Mouse (Mus musculus) hindlimb bud, embryonic 11.5 days (tissue): ENCODE data around the gene Pip4k2a.

Experiments
- DNase-seq: peaks from one replicate; pipeline ENCODE4 v3.0.0-alpha.2; 2012; ENCODE audit warnings: low read depth, low spot score; ENCODE audit errors: extremely low spot score

Gene Pip4k2a

DNA sequence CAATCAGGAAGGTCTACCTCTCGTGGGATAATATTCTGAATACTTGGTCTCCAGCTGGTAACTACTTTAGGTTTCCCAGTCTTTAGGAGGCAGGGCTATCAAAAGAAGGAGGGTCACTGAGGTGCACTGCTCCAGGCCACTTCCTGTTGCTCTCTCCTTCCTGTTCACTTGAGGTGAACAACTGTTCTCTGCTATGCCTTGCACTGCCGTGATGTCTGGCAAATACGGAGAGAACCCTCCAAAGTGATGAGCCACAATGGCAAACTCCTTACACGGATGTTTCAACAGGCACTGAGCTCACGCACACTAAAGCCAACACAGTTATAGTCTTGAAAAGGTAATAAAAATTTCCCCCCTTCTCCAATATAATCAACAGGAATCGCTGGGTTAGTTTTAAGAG is 15.3 kb downstream of the Pip4k2a start:
- no peak for DNase-seq

DNA sequence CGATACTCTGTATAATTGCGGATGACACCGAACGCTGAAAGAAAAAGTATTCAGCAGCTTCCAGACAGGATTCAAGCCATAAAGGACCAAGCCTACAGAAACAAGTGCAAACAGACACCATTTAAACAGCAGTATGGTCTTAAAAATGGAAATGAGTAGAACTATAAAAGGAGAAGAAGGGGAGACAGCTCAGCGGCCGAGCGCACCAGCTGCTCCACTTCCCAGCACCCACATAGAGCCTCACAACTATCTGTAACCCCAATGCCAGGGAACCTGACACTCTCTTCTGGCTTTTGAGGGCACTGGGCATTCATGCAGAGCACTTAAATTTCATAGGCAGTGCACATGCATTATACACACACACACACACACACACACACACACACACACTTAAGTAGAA is 18.3 kb downstream of the Pip4k2a start:
- DNase-seq, result no peak

DNA sequence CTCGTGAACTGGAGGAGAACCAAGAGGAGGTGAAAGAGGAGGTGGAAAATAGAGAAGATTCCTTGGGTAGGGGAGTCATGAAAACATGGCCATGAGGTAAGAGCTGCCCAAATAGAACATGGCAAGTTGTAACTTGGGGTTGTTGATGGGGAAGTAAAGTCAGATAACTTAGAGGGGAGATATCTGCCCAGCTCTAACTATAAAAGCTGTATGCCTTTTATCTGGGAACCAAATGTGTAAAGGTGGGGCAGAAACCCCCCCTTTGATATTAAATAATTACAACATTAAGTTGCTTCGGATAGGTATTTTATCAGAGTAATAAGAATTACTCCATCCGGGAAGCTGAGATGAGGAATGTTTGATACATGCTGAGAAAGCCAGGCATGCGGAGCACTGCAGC is 18.9 kb downstream of the Pip4k2a start:
- DNase-seq, result no peak

DNA sequence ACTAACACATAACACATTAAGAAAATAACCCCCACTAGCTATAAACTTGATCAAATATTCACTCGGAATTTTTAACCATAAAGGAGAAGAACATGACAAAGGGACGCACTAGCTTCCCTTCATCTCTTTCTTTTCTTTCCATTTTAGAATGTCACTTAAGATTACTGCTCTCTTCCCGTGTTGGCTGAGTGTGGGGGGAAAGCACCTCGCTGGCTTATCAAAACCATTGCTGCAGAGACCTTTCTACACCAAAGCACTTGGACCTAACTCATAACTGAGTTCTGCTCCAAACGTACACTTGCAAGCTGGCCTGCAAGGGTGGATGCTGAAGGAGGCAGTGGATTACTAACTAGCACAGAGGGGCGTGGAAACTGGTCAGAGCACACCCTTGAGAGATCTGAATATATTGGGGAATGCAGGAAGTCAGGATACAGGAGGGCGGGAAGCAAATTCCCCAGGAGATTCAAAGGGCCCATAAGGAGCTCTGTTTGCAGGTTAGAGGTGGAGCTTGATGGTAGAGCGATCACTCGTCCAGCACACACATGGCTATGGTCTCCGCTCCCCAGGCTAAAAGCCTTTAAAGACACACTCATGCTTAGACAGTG is 20.6 kb downstream of the Pip4k2a start:
- no peak for DNase-seq

DNA sequence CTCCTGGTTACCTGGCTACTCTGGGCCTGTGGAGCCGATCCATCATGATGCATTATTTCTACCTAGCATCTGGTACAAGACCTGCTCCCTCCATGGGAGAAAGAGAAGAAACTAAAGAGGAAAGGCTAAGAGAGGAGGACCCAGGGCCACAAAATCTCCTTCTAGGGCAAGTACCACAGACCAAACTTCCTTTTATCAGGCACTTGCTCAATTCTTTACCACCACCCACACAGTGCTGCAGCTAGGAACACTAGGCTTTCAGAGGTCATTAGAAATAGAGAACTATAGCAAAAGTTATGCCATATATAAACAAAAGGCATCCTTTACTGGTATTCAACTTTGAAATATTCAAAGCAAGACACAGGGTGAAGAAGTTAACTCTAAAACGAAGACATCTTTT is 21.8 kb downstream of the Pip4k2a start:
- DNase-seq, result no peak

DNA sequence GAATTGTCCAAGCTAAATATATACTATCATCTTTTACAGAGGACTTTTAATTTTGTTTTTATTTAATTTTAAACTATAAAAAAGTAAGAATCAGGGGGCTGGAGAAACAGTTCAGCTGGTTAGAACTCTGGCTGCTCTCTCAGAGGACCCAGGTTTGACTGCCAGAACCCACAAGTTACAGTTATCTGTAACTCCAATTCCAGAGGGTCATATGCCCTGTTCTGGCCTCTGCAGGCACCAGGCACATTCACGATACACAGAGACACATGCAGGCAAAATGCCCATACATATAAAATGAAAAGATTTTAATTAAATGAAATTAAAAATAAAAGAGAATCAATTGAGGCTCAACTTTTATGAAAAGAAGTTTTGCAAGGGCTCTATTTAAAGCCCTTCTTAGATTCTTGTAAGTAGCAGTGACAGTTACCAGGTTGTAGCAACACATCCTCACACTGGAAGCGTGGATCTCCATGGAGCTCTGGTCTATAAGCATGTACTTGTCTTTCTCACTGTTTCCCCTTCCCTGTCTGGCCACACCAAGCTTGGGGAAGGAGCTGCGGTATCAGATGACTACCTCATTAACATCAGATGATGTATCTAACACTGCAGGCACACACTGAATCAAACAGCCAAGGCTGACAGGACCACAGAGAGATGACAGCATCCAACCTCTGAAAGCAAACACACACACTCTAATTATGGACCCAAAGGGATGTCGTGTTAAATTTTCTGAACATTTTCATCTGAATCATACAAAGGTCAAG is 22.9 kb downstream of the Pip4k2a start:
- no peak for DNase-seq

DNA sequence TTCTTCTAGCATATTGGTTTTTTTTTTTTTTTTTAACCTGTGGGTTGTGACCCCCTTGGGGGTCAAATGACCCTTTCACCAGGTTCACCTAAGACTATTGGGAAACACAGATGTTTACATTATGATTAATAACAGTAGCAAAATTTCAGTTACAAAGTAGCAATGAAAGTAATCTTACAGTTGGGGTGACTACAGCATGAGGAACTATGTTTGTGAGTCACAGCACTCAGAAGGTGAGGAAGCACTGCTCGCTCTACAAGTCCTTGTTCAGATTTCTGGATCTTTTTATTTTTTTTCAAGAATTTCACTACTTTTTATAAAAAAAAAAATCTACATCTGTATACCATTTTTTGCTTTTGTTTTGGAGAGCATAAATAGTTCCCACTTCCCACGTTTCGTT is 26.4 kb downstream of the Pip4k2a start:
- DNase-seq, result no peak

DNA sequence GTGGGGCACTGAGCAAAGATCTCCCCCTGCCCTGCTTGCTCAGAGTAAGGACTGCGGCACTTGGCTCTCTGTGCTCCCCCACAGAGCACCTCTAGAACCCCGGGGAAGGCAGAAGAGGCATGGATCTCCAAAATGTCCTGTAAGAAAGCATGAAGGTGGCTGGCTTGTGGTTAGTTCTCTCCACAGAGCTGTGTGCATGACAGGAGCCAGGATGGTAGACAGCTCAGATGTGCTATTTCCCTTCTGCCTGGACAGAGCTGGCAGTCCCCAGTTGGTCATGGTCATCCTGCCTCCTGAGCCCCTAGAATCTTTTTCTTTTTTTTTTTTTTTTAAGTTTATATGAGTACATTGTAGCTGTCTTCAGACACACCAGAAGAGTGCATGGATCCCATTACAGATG is 27.5 kb downstream of the Pip4k2a start:
- no peak for DNase-seq

DNA sequence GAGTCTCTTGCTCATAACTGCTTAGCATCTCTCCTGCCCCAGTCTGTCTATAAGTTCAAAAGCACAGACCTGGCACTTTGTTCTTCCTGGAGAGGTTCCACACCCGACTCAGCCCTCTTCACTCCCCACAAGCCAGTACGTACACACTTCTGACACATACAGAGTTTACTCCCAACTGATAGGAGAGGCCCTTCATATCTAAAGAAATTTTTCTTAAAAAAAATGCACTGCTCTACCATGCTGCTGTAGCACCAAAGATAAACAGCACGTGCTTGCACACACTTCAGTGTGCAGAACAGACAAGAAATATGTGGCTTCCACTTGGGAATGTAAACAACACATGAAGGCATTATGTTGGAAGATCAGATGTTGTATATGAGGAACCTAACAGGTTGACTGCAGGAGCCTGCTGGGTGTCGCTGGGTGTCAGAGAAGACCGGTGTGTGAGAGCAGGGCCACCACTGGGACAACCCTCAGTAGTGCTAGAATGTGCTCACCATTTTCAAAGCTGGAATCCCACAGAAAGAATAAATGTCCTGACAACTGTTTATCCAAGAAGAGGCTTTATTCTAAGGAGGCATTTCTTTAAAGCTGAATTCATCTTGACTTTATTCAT is 28.8 kb downstream of the Pip4k2a start:
- no peak for DNase-seq

DNA sequence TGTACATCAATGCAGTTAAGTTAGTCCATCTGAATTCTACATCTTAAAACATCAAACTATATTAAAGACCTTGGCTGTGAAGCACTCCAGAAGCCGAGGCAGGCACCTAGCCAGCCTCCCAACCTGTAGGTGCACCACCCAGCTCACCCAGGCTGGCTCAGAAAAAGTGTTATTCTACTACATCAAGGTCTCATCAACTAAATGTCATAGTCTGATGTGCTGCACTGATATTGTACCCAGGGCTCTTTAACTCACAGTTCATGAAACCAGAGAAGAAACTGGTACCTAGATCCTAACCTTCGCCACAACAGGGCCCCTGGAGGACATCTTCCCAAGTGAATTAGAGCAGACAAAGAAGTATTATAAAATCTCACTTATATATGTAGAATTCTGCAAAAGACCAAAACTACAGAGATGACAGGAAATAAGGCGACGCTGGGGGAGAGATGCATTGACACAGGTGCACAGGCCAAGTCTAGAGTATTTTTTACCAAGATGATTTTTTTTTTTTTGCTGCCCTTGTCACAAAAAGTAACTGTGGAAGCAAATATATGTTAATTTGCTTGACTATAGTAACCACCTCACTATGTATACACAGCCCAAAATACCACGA is 30.4 kb downstream of the Pip4k2a start:
- DNase-seq, result no peak

DNA sequence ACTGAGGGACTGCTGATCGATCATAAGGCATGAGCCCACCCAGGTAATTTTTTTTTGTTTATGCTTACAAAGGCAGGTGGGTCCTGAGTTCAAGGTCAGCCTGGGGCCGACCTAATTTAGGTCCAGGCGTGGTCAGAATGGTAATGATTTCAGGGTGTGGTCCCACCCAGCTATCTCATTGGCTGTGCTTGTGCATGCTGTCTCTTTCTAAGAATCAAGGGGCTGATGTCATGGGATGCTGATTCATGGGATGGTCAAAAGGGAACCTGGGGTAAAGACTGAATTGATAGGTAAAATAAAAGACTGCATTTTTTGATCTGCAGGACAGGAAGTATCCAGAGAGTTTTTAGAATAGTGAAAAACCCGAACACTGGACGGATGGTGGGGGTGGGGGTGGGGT is 31.4 kb downstream of the Pip4k2a start:
- DNase-seq, result no peak

DNA sequence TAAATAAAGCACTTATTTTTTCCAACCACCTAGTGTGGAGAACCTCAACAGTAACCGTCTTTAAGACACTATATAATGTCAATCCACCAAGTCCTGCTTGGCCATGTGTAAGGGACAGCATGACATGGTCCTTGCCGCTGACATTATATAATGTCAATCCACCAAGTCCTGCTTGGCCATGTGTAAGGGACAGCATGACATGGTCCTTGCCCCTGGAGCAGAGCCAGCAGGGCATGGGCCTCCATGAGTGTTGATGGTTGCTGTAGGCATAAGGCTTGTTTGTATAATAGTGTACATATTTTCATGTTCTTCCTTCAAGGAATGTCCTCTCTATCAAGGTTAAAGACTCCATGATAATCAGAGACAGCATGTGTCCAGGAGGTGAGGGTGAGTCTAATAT is 32.0 kb downstream of the Pip4k2a start:
- no peak for DNase-seq

DNA sequence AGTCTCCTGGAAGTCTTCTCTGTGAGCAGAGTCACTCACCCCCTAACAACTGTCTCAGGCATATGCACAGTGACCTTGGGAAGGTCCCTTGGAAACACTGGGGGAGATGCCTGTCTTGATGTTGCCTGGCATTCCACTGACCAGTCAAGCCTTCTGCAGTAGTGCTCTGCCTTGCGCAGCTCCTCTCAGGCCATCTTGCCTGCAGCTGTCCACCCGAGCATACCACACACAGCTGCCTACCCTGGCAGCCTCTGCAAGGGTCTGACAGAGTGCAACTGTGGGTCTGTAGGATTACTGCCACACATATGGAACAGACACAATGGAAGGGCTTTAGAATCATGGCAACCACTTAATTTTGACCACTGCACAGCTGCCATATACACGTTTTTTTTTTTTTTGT is 32.8 kb downstream of the Pip4k2a start:
- no peak for DNase-seq

DNA sequence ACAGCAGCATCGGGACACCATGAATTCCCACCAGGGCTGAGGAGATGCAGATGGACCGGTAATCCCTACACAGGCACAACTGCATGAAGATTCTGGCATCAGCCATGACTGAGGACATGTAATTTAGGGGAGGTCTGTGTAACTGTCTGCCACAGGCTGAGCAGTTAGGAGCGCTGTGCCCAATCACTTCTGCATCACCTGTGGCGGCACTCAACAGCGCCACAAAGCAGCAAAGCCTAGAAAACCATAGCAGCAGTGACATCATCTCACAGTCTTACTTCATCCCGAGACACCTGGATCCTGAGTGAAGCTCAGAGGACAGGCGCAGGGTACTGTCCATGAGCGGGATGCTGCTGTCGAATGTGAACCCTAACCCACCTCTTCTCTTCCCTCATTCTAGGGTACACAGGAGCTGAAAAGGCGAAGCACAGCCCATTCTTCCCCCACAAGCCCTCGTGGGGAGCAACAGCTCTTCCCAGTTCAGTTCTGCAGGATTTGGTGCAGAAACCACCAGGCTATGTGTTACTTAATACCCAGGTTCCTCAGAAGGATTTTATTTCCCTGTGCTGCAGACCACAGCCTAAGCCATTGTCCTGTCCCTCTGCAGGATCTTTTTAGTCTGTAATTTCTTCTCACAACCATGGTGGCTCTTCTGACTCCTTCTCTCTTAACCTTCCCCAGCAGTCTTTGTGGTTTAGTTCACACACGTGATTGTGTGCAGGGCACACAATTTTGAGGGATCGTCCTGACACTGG is 34.5 kb downstream of the Pip4k2a start:
- no peak for DNase-seq

DNA sequence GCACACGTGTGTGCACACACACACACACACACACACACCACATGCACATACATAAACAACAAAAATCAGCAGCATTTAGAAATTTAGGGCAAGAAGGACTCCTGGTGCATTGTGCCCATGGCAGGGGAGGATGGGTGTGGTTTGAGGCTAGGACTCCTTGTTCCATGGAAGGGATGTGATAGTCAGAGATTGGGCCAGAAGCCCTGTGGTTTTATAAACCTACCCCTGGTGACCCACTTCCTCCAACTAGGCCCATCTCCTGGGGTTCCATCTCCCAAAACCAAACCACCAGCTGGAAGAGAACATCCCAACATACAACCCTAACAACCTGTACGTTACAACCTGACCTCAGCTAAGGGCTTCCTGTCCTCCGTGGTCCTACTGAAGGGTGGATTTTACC is 35.4 kb downstream of the Pip4k2a start:
- no peak for DNase-seq

DNA sequence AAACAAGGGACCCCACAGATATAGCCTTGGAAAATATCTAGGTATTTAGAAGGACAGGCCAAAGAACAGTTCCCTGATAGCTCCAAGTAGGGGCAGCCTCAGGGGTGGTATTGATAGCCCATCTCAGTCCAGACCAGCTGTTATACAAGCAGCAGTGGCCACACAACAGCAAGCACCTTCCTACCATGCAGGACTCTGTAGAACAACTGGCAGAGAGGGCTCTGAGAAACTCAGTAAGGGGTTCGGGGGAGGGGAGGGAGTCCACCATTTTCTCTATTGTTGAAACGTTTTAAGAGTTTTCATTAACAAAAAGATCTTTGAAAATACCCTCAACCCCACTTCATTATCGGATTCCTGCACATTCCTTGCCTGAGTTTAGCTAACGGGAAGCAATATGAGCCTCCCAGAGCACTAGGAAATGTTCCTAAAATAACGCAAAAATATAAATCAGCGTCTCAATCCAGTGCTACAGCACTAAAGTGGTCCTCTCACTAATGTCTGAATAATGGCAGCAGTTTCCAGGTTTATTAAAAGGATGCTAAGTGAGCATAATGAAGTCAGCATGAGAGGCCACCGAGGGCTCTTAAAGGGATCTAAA is 37.5 kb downstream of the Pip4k2a start:
- no peak for DNase-seq

DNA sequence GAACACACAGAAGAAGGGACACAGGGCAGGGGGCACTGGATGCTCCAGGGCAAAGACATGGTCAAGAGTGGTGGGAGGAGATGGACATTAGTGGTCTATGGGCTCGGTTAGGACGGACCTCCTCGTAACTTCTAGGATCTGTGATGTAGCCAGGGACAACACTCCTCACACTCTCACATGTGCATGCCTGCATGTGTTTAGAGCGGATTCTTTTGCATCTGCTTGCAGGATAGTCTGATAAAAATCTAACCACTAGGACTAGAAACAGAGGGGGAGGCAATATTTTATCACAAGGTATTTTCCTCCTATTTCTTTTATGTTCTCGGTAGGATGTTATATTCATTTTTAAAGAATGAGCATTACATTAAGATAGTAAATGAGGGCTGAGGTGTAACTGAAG is 38.4 kb downstream of the Pip4k2a start:
- DNase-seq, result no peak

DNA sequence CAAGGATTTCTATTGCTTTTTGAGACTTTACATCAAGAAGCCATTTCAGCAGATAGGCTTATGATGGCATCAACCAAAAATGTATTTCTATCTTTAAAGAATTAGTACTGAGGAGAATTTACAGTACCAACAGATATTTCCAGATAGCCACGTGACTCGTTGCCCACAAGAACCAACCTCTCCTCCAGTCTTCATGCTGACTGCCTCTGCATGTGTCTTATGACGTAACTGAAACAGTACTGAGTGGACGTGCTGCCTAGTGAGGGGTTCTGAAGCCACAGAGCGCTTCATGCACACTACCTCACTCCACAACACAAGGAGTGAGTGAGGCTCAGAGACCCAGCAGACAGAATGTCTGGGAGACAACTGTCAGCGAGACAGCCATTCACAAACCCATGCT is 38.9 kb downstream of the Pip4k2a start:
- no peak for DNase-seq

DNA sequence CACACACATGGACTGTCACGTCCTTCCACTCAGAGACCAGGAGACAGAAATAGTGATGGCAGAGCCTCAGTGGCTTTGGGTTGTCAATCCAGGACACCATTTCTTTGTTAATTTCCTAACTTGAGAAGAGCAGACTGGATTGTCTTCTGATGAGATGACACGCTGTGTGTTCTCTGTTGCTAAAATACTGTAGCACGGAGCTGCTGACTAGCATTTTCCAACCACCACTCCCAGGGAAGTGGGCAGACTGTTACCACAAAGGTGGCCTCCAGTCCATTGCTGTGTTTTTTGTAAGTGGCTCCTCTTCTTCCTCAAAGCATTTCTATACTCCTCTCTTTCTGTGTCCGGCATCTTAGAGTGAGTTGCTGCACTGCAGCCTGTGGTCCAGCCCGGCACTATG is 39.4 kb downstream of the Pip4k2a start:
- DNase-seq, result no peak

DNA sequence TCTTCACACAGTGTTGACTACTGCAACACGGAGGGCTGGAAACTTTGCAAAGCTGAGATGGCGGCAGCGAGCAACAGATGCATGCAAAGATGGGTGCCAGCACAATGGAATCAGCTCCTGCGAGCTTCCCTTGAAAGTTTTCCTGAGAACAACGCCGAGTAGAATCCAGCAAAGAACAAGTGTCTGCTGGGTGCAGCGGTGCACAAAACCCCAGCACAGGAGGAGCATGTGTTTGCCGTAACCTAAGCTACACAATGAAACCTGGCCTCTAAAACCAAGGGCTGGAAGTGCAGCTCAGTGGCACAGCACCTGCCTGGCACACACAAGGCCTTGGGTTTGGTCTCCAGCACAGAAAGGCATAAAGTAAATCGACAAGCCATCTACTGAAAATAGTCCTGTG is 39.9 kb downstream of the Pip4k2a start:
- no peak for DNase-seq

DNA sequence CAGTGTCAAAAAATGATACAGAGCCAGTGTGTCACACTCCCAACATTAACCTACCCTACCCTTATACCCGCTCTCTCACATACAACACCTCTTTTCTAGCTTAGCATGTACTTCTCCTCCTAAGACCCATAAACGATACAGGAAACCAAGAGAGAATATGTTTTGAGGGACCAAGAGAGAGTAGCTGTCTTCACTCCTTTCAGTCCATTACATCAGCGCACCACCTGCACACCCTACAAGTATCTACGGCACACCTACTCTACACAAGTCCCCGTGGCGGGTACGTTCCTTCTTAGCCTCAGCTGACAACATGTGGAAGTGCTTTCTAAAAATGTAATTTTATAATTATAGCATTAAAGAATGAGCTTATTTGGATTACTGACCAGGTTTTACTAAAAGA is 40.5 kb downstream of the Pip4k2a start:
- DNase-seq, result no peak
